ENCODE assay signal across 23 mouse cellular contexts in the genomic region with DNA sequence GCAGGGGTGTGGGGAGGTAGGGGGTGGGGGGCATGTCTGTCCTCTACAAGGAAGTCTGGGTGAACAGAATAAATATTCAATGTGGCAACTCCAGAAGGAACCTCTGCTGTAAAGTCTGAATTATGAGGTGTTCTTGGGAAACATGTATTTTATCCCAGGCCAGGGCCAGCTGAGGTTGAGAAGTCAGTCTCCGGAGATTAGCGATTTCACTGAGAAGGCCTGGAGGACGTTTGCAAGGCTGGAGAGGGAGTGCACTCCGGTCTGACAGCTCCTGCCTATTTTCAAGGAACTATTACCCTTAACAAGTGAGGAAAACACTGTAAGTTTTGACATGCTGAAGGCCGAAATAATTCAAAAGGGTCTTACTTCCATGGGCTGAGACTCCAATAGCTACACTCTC.
DNase-seq lines count a peak whose midpoint lies in the region; ATAC-seq and TF ChIP-seq lines count a peak whose summit lies in the region.
"Had no signal": no experiment of that assay in that cellular context is flagged by ENCODE, and none has a peak within 500 bp of the region (broad histone marks: within the 10 kb centered on the region; RNA-seq: fewer than 3 reads in every experiment).

No protein-coding gene starts in this region.

- H3K9me3 ChIP-seq in kidney, embryonic 14.5 days (ENCODE audit: control insufficient read depth, low read length): no peaks in the 10 kb centered on the region
- H3K9me3 ChIP-seq in limb, embryonic 12.5 days: no peaks in the 10 kb centered on the region
- H3K9me3 ChIP-seq in forebrain, postnatal 0 days (ENCODE audit: low read length): no peaks in the 10 kb centered on the region
- H3K9me3 ChIP-seq: embryonic facial prominence, embryonic 15.5 days; forebrain, embryonic 10.5 days; heart, embryonic 15.5 days; hindbrain, embryonic 13.5 days had no signal

- H3K4me1 ChIP-seq in kidney, embryonic 14.5 days (ENCODE audit: control insufficient read depth, insufficient read depth, low read length): no peaks in the 10 kb centered on the region
- peaks cover 17% of the 10 kb centered on the region for H3K4me1 ChIP-seq in limb, embryonic 12.5 days (replicated peaks)
- H3K4me1 ChIP-seq in forebrain, postnatal 0 days (ENCODE audit: insufficient read depth): no peaks in the 10 kb centered on the region
- H3K4me1 ChIP-seq: embryonic facial prominence, embryonic 15.5 days; forebrain, embryonic 10.5 days; heart, embryonic 15.5 days; hindbrain, embryonic 13.5 days had no signal

- H3K4me3 ChIP-seq in kidney, embryonic 14.5 days (ENCODE audit: low read length): no peak overlapping the region
- H3K4me3 ChIP-seq in limb, embryonic 12.5 days (replicated peaks): no peak overlapping the region
- no peak overlapping the region for H3K4me3 ChIP-seq in forebrain, postnatal 0 days (ENCODE audit: low read depth, low read length)
- H3K4me3 ChIP-seq: embryonic facial prominence, embryonic 15.5 days; erythroblast, embryonic 14.5 days; forebrain, embryonic 10.5 days; heart, adult 2 months; heart, embryonic 15.5 days; hindbrain, embryonic 13.5 days had no signal

- ATAC-seq in kidney, embryonic 14.5 days (ENCODE audit: low FRiP score, low TSS enrichment): peak; percentile 46; the same call in 1 of the 2 replicates
- ATAC-seq in limb, embryonic 12.5 days (ENCODE audit: insufficient number of reproducible peaks, insufficient read depth, low FRiP score, low TSS enrichment, low read depth): peak; percentile 68
- ATAC-seq in forebrain, postnatal 0 days: no peak
- ATAC-seq: activated CD4-positive, CD25-positive, alpha-beta regulatory T cell, adult 4 months; forebrain, embryonic 14.5 days; hindbrain, postnatal 0 days; Patski had no signal

- H3K9ac ChIP-seq in kidney, embryonic 14.5 days (ENCODE audit: low read depth, low read length): no peak overlapping the region
- no peak overlapping the region for H3K9ac ChIP-seq in limb, embryonic 12.5 days (replicated peaks)
- no peak overlapping the region for H3K9ac ChIP-seq in forebrain, postnatal 0 days
- H3K9ac ChIP-seq: embryonic facial prominence, embryonic 15.5 days; heart, embryonic 15.5 days; hindbrain, embryonic 13.5 days had no signal

- no peaks in the 10 kb centered on the region for H3K27me3 ChIP-seq in kidney, embryonic 14.5 days (ENCODE audit: control insufficient read depth, insufficient read depth, low read length)
- peaks cover 4% of the 10 kb centered on the region; the same call in 1 of the 2 replicates for H3K27me3 ChIP-seq in limb, embryonic 12.5 days
- H3K27me3 ChIP-seq in forebrain, postnatal 0 days (ENCODE audit: insufficient read depth, low read length): no peaks in the 10 kb centered on the region
- H3K27me3 ChIP-seq: embryonic facial prominence, embryonic 15.5 days; heart, embryonic 15.5 days; hindbrain, embryonic 13.5 days; Patski had no signal

- 61% methylated on average over 5 of the region's 5 CpGs for WGBS in kidney, embryonic 14.5 days
- WGBS in limb, embryonic 12.5 days: 28% methylated on average over 5 of the region's 5 CpGs
- WGBS in forebrain, postnatal 0 days: 87% methylated on average over 5 of the region's 5 CpGs

- H3K36me3 ChIP-seq in kidney, embryonic 14.5 days (ENCODE audit: control insufficient read depth, insufficient read depth, low read length): no peaks in the 10 kb centered on the region
- H3K36me3 ChIP-seq in limb, embryonic 12.5 days: no peaks in the 10 kb centered on the region
- H3K36me3 ChIP-seq in forebrain, postnatal 0 days (ENCODE audit: insufficient read depth): no peaks in the 10 kb centered on the region
- H3K36me3 ChIP-seq: embryonic facial prominence, embryonic 15.5 days; forebrain, embryonic 10.5 days; heart, embryonic 15.5 days; hindbrain, embryonic 13.5 days had no signal

- H3K4me2 ChIP-seq in kidney, embryonic 14.5 days (replicated peaks; ENCODE audit: low read depth, low read length): no peak overlapping the region
- no peak overlapping the region for H3K4me2 ChIP-seq in limb, embryonic 12.5 days
- H3K4me2 ChIP-seq in forebrain, postnatal 0 days (ENCODE audit: low read depth): no peak overlapping the region
- H3K4me2 ChIP-seq: embryonic facial prominence, embryonic 15.5 days; heart, embryonic 11.5 days; heart, embryonic 15.5 days; hindbrain, embryonic 13.5 days had no signal

- H3K27ac ChIP-seq in kidney, embryonic 14.5 days (ENCODE audit: low read depth, low read length): no peak overlapping the region
- H3K27ac ChIP-seq in limb, embryonic 12.5 days: peak overlapping the region; percentile 64
- H3K27ac ChIP-seq in forebrain, postnatal 0 days (ENCODE audit: low read depth, low read length): no peak overlapping the region
- H3K27ac ChIP-seq: embryonic facial prominence, embryonic 15.5 days; forebrain, embryonic 10.5 days; heart, adult 2 months; heart, embryonic 15.5 days; hindbrain, embryonic 13.5 days; hindbrain, postnatal 0 days had no signal

- no peak for TF ChIP-seq CTCF in forebrain, postnatal 0 days (IDR thresholded peaks at IDR 0.05; ENCODE audit: low read depth)

- peak; percentile 47 for DNase-seq in adrenal gland, adult 8-10 months
- no peak for DNase-seq in adrenal gland, postnatal 25 days
- DNase-seq in kidney, postnatal 25 days: no peak
- no peak for DNase-seq in frontal cortex, postnatal 14 days (ENCODE audit: low spot score in 2 of 2)
- DNase-seq in forebrain, postnatal 0 days: no peak
- DNase-seq: cerebellum, adult 11 months; cerebellum, adult 8-10 months; cerebellum, postnatal 14 days; gastrocnemius, postnatal 14 days; heart, adult 2 months; heart, postnatal 14 days had no signal
